Mouse (Mus musculus) lung, embryonic 14.5 days (tissue): Measurements from ENCODE around the gene Tulp2. TPM values are rescaled to one million over a fixed set of nuclear protein-coding genes. Genes with fewer than 3 reads are reported as not detected.

Source experiments
- ATAC-seq: fragments of 200-750 bp; cut with Nextera tagmentation; 2 replicates; pipeline ENCODE4 v1.8.0; 2017; ENCODE audit warnings: mild to moderate bottlenecking, moderate TSS enrichment, moderate library complexity; ENCODE audit not compliant: insufficient read depth
- DNase-seq: peaks from one replicate; pipeline ENCODE4 v3.0.0-alpha.2; 2015
- H3K27ac ChIP-seq: fragments of 300-500 bp; sonication (generic); 2 replicates; pipeline ENCODE4 v1.5.1; 2014; ENCODE audit warnings: low read depth, mild to moderate bottlenecking, moderate library complexity
- H3K27me3 ChIP-seq: fragments of 300-500 bp; sonication (generic); 2 replicates; pipeline ENCODE4 v1.6.1; 2014; ENCODE audit warnings: low read length, control low read depth; ENCODE audit not compliant: insufficient read depth
- H3K36me3 ChIP-seq: fragments of 300-500 bp; sonication (generic); 2 replicates; pipeline ENCODE4 v1.6.1; 2014; ENCODE audit warnings: control low read depth; ENCODE audit not compliant: insufficient read depth
- H3K4me1 ChIP-seq: fragments of 300-500 bp; sonication (generic); 2 replicates; pipeline ENCODE4 v1.6.1; 2014; ENCODE audit warnings: antibody characterized with exemption, control low read depth; ENCODE audit not compliant: insufficient read depth
- H3K4me2 ChIP-seq: fragments of 300-500 bp; sonication (generic); 2 replicates; pipeline ENCODE4 v1.6.1; 2014; ENCODE audit warnings: mild to moderate bottlenecking
- H3K4me3 ChIP-seq: fragments of 300-500 bp; sonication (generic); 2 replicates; pipeline ENCODE4 v1.5.1; 2014; ENCODE audit warnings: low read depth, low read length
- H3K9ac ChIP-seq: fragments of 300-500 bp; sonication (generic); 2 replicates; pipeline ENCODE4 v1.6.1; 2014
- H3K9me3 ChIP-seq: fragments of 300-500 bp; sonication (generic); 2 replicates; pipeline ENCODE4 v1.6.1; 2016; ENCODE audit warnings: low read depth, low read length, control low read depth
- CTCF ChIP-seq: IDR thresholded peaks from 2 replicates; pipeline ENCODE4 v1.5.1; 2016; ENCODE audit warnings: antibody characterized with exemption, low read depth
- WGBS: fragments of 180-500 bp; shearing (Covaris S2); extraction: QIAGEN DNeasy Blood & Tissue Kit; methylation state at CpG from one replicate; pipeline ENCODE4 v1.1.7; 2014; 5-methylcytosine and 5-hydroxymethylcytosine counted together
- polyA plus RNA-seq: library from polyadenylated mRNA; unstranded; fragments of >200 nt; fragmentation: Nextera tagmentation; extraction: Ambion mirVana; gene quantifications from 2 replicates; pipeline ENCODE4 v1.2.1, GENCODE M21; 2014

Tulp2 gene
- polyA plus RNA-seq, 1 experiment from 2014 or later: 0.86 TPM

- Histone ChIP-seq H3K27ac (no peak overlapping the region), H3K4me1 (no peaks in the 10 kb centered on the region), H3K4me2 (no peak overlapping the region), H3K9ac (no peak overlapping the region), H3K36me3 (no peaks in the 10 kb centered on the region), H3K27me3 (no peaks in the 10 kb centered on the region), H3K4me3 (no peak overlapping the region), H3K9me3 (no peaks in the 10 kb centered on the region)
- ATAC-seq: no peak
- WGBS: 76% methylated on average over 1 of the region's 1 CpGs
- 0 out of 2 replicates have a peak, but pooled peaks have one; percentile 31 for TF ChIP-seq CTCF
- no peak for DNase-seq
These were observed 62.8 kb downstream of the Tulp2 start for GRCm38 (mm10) chr7:45544525-45544924.

- Histone ChIP-seq H3K4me1 (no peaks in the 10 kb centered on the region), H3K4me2 (no peak overlapping the region), H3K36me3 (no peaks in the 10 kb centered on the region), H3K9me3 (no peaks in the 10 kb centered on the region), H3K27ac (no peak overlapping the region), H3K27me3 (no peaks in the 10 kb centered on the region), H3K4me3 (no peak overlapping the region), H3K9ac (no peak overlapping the region)
- WGBS: 84% methylated on average over 16 of the region's 16 CpGs
- no peak for DNase-seq
- no peak for TF ChIP-seq CTCF
- no peak for ATAC-seq
These were observed 68.2 kb downstream of the Tulp2 start for GRCm38 (mm10) chr7:45549641-45550436.

GRCm38 (mm10) chr7:45550821-45551511 lies 69.3 kb downstream of the Tulp2 start:
- DNase-seq: no peak
- Histone ChIP-seq H3K4me1 (no peaks in the 10 kb centered on the region), H3K4me3 (no peak overlapping the region), H3K9ac (no peak overlapping the region), H3K27me3 (no peaks in the 10 kb centered on the region), H3K4me2 (no peak overlapping the region), H3K36me3 (no peaks in the 10 kb centered on the region), H3K27ac (no peak overlapping the region), H3K9me3 (no peaks in the 10 kb centered on the region)
- TF ChIP-seq CTCF: no peak
- no peak for ATAC-seq
- 64% methylated on average over 11 of the region's 11 CpGs for WGBS

- Histone ChIP-seq H3K9me3 (no peaks in the 10 kb centered on the region), H3K4me2 (no peak overlapping the region), H3K4me1 (no peaks in the 10 kb centered on the region), H3K4me3 (no peak overlapping the region), H3K36me3 (no peaks in the 10 kb centered on the region), H3K27me3 (no peaks in the 10 kb centered on the region), H3K9ac (no peak overlapping the region), H3K27ac (no peak overlapping the region)
- WGBS: 75% methylated on average over 8 of the region's 8 CpGs
- DNase-seq (no peak), ATAC-seq (no peak)
- TF ChIP-seq CTCF: no peak
These were observed 69.8 kb downstream of the Tulp2 start for GRCm38 (mm10) chr7:45551512-45551883.

DNA sequence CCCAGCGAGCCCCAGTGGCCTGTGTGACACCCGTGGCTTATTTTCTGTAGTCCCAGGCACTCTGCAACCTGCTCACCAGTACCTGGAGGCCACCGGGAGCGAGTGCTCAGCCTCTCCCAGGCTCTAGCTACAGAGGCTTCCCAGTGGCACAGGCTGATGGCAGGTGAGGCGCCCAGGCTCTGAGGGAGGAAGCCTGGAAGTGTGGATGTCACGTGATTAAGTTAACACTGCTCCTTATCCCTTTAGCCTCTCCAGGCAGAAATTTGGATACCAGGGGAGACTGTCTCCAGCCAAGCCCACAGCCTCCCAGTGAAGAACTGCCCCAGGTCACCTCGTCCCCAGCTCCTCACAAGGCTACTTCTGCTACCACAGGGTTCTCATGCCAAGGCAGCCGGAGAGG lies 71.8 kb downstream of the Tulp2 start:
- no peak for ATAC-seq

DNA sequence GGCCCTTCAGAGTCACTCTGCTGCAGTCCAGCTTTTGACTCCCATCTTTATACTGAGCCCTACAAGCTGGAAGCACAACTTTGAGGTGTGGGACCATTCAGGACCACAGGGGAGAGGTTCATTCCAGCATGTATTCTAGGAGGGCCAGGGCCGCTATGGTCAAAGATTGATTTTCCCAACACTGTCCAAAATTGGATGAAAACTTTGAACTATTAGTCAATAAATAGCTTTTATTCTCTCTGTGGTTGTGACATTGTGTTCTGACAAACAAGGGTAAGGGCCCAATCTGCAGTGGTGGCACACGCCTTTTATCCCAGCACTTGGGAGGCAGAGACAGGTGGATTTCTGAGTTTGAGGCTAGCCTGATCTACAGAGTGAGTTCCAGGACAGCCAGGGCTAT lies 72.3 kb downstream of the Tulp2 start:
- no peak overlapping the region for H3K27ac ChIP-seq
- no peak for ATAC-seq
- no peak overlapping the region for H3K4me3 ChIP-seq
- H3K27me3 ChIP-seq: no peaks in the 10 kb centered on the region
- H3K9me3 ChIP-seq: no peaks in the 10 kb centered on the region
- DNase-seq: no peak
- WGBS: 87% methylated on average over 2 of the region's 2 CpGs
- no peak for TF ChIP-seq CTCF
- no peak overlapping the region for H3K4me2 ChIP-seq
- H3K4me1 ChIP-seq: peaks cover 5% of the 10 kb centered on the region; the same call in 1 of the 2 replicates
- H3K9ac ChIP-seq: no peak overlapping the region
- no peaks in the 10 kb centered on the region for H3K36me3 ChIP-seq

More for the DNA sequence above, 71.8 kb downstream of the Tulp2 start:
- Histone ChIP-seq H3K4me3 (no peak overlapping the region), H3K36me3 (no peaks in the 10 kb centered on the region), H3K27me3 (no peaks in the 10 kb centered on the region), H3K9ac (no peak overlapping the region), H3K4me1 (peaks cover 1% of the 10 kb centered on the region; the same call in 1 of the 2 replicates), H3K9me3 (no peaks in the 10 kb centered on the region), H3K4me2 (no peak overlapping the region), H3K27ac (no peak overlapping the region)
- no peak for DNase-seq
- no peak for TF ChIP-seq CTCF
- WGBS: 49% methylated on average over 8 of the region's 8 CpGs

DNA sequence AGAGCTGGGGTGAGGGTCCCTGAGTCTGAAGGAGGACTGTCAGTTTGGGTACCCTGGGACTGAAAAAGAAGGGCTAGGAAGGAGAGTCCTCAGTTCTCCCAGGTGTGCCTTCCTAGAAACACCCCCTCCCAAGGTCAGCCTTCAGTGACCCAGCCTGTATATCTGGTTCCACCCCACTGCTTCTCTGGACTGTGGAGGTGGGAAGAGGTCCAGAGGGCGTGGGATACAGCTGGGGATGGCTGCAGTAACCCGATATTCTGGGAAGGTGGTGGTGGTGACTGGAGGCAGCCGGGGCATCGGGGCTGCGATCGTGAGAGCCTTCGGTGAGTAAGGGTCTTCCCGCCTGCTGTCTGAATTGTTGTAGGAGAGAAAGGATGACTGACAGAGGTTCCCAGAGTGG lies 73.1 kb downstream of the Tulp2 start, which contains the start of gene Hsd17b14:
Gene Hsd17b14 (plus strand): TSS at position 150 of the 400 bp plus-strand sequence.
- no peak within 1 kb of the TSS for H3K4me2 ChIP-seq
- H3K9ac ChIP-seq: no peak within 1 kb of the TSS
- no peaks in the 10 kb centered on the region for H3K27me3 ChIP-seq
- H3K4me1 ChIP-seq: peaks cover 5% of the 10 kb centered on the region; the same call in 1 of the 2 replicates
- DNase-seq (no peak), ATAC-seq (no peak)
- H3K27ac ChIP-seq: no peak within 1 kb of the TSS
- H3K36me3 ChIP-seq: no peaks in the 10 kb centered on the region
- H3K4me3 ChIP-seq: no peak within 1 kb of the TSS
- 15% methylated on average over 8 of the region's 8 CpGs for WGBS
- TF ChIP-seq CTCF: no peak
- no peaks in the 10 kb centered on the region for H3K9me3 ChIP-seq
